Mouse (Mus musculus) midbrain, postnatal 0 days (tissue): ENCODE measurements at regions not wholly inside any gene's neighbourhood (a gene's known extent, or its start where the extent isn't known, plus 50 kb on each side); places are given as distances from the start of the nearest gene placed in this dataset.

Source experiments
- ATAC-seq: fragments of 200-750 bp; cut with Nextera tagmentation; 2 replicates; pipeline ENCODE4 v1.8.0; 2017; ENCODE audit warnings: moderate number of reproducible peaks, mild to moderate bottlenecking, moderate TSS enrichment, moderate library complexity; ENCODE audit not compliant: low FRiP score
- DNase-seq: peaks from one replicate; pipeline ENCODE4 v3.0.0-alpha.2; 2015; ENCODE audit warnings: low spot score
- H3K27ac ChIP-seq: fragments of 300-500 bp; sonication (generic); 2 replicates; pipeline ENCODE4 v1.5.1; 2014; ENCODE audit warnings: low read depth, mild to moderate bottlenecking, low read length, mixed read lengths
- H3K27me3 ChIP-seq: fragments of 300-500 bp; sonication (generic); 2 replicates; pipeline ENCODE4 v1.6.1; 2014; ENCODE audit warnings: low read length, control low read depth, mixed read lengths; ENCODE audit not compliant: insufficient read depth
- H3K36me3 ChIP-seq: fragments of 300-500 bp; sonication (generic); 2 replicates; pipeline ENCODE4 v1.6.1; 2014; ENCODE audit warnings: low read length, control low read depth, mixed read lengths; ENCODE audit not compliant: insufficient read depth
- H3K4me1 ChIP-seq: fragments of 300-500 bp; sonication (generic); 2 replicates; pipeline ENCODE4 v1.6.1; 2014; ENCODE audit warnings: mild to moderate bottlenecking, control low read depth, antibody characterized with exemption, low read length, mixed read lengths; ENCODE audit not compliant: insufficient read depth
- H3K4me2 ChIP-seq: fragments of 300-500 bp; sonication (generic); 2 replicates; pipeline ENCODE4 v1.6.1; 2014; ENCODE audit warnings: low read depth, mild to moderate bottlenecking, low read length, mixed read lengths; ENCODE audit not compliant: poor library complexity, severe bottlenecking
- H3K4me3 ChIP-seq: fragments of 300-500 bp; sonication (generic); 2 replicates; pipeline ENCODE4 v1.5.1; 2014; ENCODE audit warnings: low read depth, mild to moderate bottlenecking, low read length, moderate library complexity
- H3K9ac ChIP-seq: fragments of 300-500 bp; sonication (generic); replicated peaks from 2 replicates; pipeline ENCODE4 v1.6.1; 2014; ENCODE audit warnings: mild to moderate bottlenecking, low read length, moderate library complexity, mixed read lengths; ENCODE audit not compliant: poor library complexity, severe bottlenecking
- H3K9me3 ChIP-seq: fragments of 300-500 bp; sonication (generic); 2 replicates; pipeline ENCODE4 v1.6.1; 2016; ENCODE audit warnings: low read length, control low read depth
- CTCF ChIP-seq: IDR thresholded peaks from 2 replicates; pipeline ENCODE4 v1.5.1; 2016; ENCODE audit warnings: antibody characterized with exemption, mild to moderate bottlenecking
- WGBS: fragments of 180-500 bp; shearing (Covaris S2); extraction: QIAGEN DNeasy Blood & Tissue Kit; methylation state at CpG from one replicate; pipeline ENCODE4 v1.1.7; 2014; 5-methylcytosine and 5-hydroxymethylcytosine counted together

- Histone ChIP-seq H3K27ac (no peak overlapping the region), H3K9ac (no peak overlapping the region), H3K4me1 (no peaks in the 10 kb centered on the region), H3K9me3 (no peaks in the 10 kb centered on the region), H3K27me3 (peaks cover 4% of the 10 kb centered on the region; the same call in 1 of the 2 replicates), H3K36me3 (no peaks in the 10 kb centered on the region), H3K4me2 (no peak overlapping the region), H3K4me3 (no peak overlapping the region)
- no peak for ATAC-seq
- no peak for TF ChIP-seq CTCF
- DNase-seq: no peak
- 99% methylated on average over 3 of the region's 3 CpGs for WGBS
Measured at GRCm38 (mm10) chrX:167134250-167134649, 74.9 kb downstream of the Tmsb4x start.

- no peaks in the 10 kb centered on the region for H3K36me3 ChIP-seq
- no peak overlapping the region for H3K4me3 ChIP-seq
- DNase-seq (no peak), ATAC-seq (no peak)
- H3K9me3 ChIP-seq: no peaks in the 10 kb centered on the region
- peaks cover 4% of the 10 kb centered on the region; the same call in 1 of the 2 replicates for H3K27me3 ChIP-seq
- H3K4me2 ChIP-seq: no peak overlapping the region
- no peak overlapping the region for H3K27ac ChIP-seq
- no peak overlapping the region for H3K9ac ChIP-seq
- 79% methylated on average over 4 of the region's 4 CpGs for WGBS
- no peaks in the 10 kb centered on the region for H3K4me1 ChIP-seq
- TF ChIP-seq CTCF: no peak
Measured at GRCm38 (mm10) chrX:167132989-167133395, 76.1 kb downstream of the Tmsb4x start.

- ATAC-seq (no peak), DNase-seq (no peak)
- Histone ChIP-seq H3K4me1 (no peaks in the 10 kb centered on the region), H3K9me3 (no peaks in the 10 kb centered on the region), H3K27me3 (peaks cover 4% of the 10 kb centered on the region; the same call in 1 of the 2 replicates), H3K4me3 (no peak overlapping the region), H3K9ac (no peak overlapping the region), H3K36me3 (no peaks in the 10 kb centered on the region), H3K27ac (no peak overlapping the region), H3K4me2 (no peak overlapping the region)
- 91% methylated on average over 3 of the region's 3 CpGs for WGBS
- no peak for TF ChIP-seq CTCF
Measured at GRCm38 (mm10) chrX:167131317-167131716, 77.8 kb downstream of the Tmsb4x start.

GRCm38 (mm10) chrX:167130601-167131000, 78.5 kb downstream of the Tmsb4x start:
- DNase-seq (no peak), ATAC-seq (no peak)
- Histone ChIP-seq H3K4me3 (no peak overlapping the region), H3K36me3 (no peaks in the 10 kb centered on the region), H3K9ac (no peak overlapping the region), H3K4me1 (no peaks in the 10 kb centered on the region), H3K4me2 (no peak overlapping the region), H3K27ac (no peak overlapping the region), H3K9me3 (no peaks in the 10 kb centered on the region), H3K27me3 (peaks cover 4% of the 10 kb centered on the region; the same call in 1 of the 2 replicates)
- no peak for TF ChIP-seq CTCF
- 91% methylated on average over 5 of the region's 5 CpGs for WGBS

- Histone ChIP-seq H3K27me3 (no peaks in the 10 kb centered on the region; the same call in 1 of the 2 replicates), H3K4me1 (no peaks in the 10 kb centered on the region), H3K4me3 (no peak overlapping the region), H3K9ac (no peak overlapping the region), H3K27ac (no peak overlapping the region), H3K4me2 (no peak overlapping the region), H3K36me3 (no peaks in the 10 kb centered on the region), H3K9me3 (no peaks in the 10 kb centered on the region)
- WGBS: 83% methylated on average over 4 of the region's 4 CpGs
- no peak for DNase-seq
- no peak for TF ChIP-seq CTCF
- no peak for ATAC-seq
Measured at GRCm38 (mm10) chrX:167119288-167119687, 89.8 kb downstream of the Tmsb4x start.

GRCm38 (mm10) chrX:167115096-167115495, 94.0 kb downstream of the Tmsb4x start:
- H3K36me3 ChIP-seq: no peaks in the 10 kb centered on the region
- no peak for TF ChIP-seq CTCF
- H3K4me3 ChIP-seq: no peak overlapping the region
- whole genome bisulfite sequencing: 80% methylated on average over 1 of the region's 1 CpGs
- H3K9ac ChIP-seq: no peak overlapping the region
- no peaks in the 10 kb centered on the region for H3K4me1 ChIP-seq
- DNase-seq (no peak), ATAC-seq (no peak)
- H3K4me2 ChIP-seq: no peak overlapping the region
- no peak overlapping the region for H3K27ac ChIP-seq
- no peaks in the 10 kb centered on the region for H3K9me3 ChIP-seq
- H3K27me3 ChIP-seq: peaks cover 4% of the 10 kb centered on the region; the same call in 1 of the 2 replicates
